Mouse (Mus musculus): ENCODE results near the gene Fst. TPM values are rescaled to one million over a fixed set of nuclear protein-coding genes. Genes with fewer than 3 reads are reported as not detected.

Gene Fst
- polyA plus RNA-seq (2015; fragmentation: Nextera tagmentation; extraction: Ambion mirVana), result 3.6 and 4.3 TPM in 2 replicates

GRCm38 (mm10) chr13:114458886-114459700 lies at the start of gene Fst:
Fst (minus strand) TSS chr13:114458951.
- Histone ChIP-seq H3K4me1 (ENCODE audit: control insufficient read depth, low read depth, low read length) (peaks cover 2% of the 10 kb centered on the region), H3K4me2 (ENCODE audit: low read depth, low read length) (peak within 1 kb of the TSS; percentile 60), H3K9me3 (replicated peaks; ENCODE audit: control insufficient read depth, low read length) (no peaks in the 10 kb centered on the region), H3K36me3 (ENCODE audit: control insufficient read depth, insufficient read depth) (no peaks in the 10 kb centered on the region), H3K27me3 (ENCODE audit: control insufficient read depth, insufficient read depth, low read depth, low read length) (peaks cover 63% of the 10 kb centered on the region), H3K9ac (ENCODE audit: low read depth, low read length) (peak within 1 kb of the TSS; percentile 39), H3K4me3 (ENCODE audit: low read depth, low read length) (peak within 1 kb of the TSS; percentile 62), H3K27ac (ENCODE audit: low read length) (peak within 1 kb of the TSS; percentile 50)
- under 1% methylated on average over 49 of the region's 77 CpGs for WGBS (ENCODE audit: insufficient replicate concordance)
- ATAC-seq (ENCODE audit: low read depth), result peak; percentile 43

GRCm38 (mm10) chr13:114493826-114494225 lies 35.1 kb upstream of the Fst start:
- 37% methylated on average over 3 of the region's 3 CpGs for WGBS (ENCODE audit: insufficient replicate concordance)

GRCm38 (mm10) chr13:114488178-114488577 lies 29.4 kb upstream of the Fst start:
- Histone ChIP-seq H3K27ac (ENCODE audit: low read length) (no peak overlapping the region), H3K27me3 (ENCODE audit: control insufficient read depth, insufficient read depth, low read depth, low read length) (no peaks in the 10 kb centered on the region), H3K4me1 (ENCODE audit: control insufficient read depth, low read depth, low read length) (no peaks in the 10 kb centered on the region), H3K9me3 (replicated peaks; ENCODE audit: control insufficient read depth, low read length) (no peaks in the 10 kb centered on the region), H3K4me2 (ENCODE audit: low read depth, low read length) (no peak overlapping the region), H3K36me3 (ENCODE audit: control insufficient read depth, insufficient read depth) (no peaks in the 10 kb centered on the region), H3K9ac (ENCODE audit: low read depth, low read length) (no peak overlapping the region), H3K4me3 (ENCODE audit: low read depth, low read length) (no peak overlapping the region)
- 64% methylated on average over 7 of the region's 7 CpGs for WGBS (ENCODE audit: insufficient replicate concordance)
- no peak for ATAC-seq (ENCODE audit: low read depth)

More at GRCm38 (mm10) chr13:114493826-114494225, 35.1 kb upstream of the Fst start:
- Histone ChIP-seq H3K4me1 (ENCODE audit: control insufficient read depth, low read depth, low read length) (no peaks in the 10 kb centered on the region), H3K4me3 (ENCODE audit: low read depth, low read length) (no peak overlapping the region), H3K27ac (ENCODE audit: low read length) (no peak overlapping the region), H3K27me3 (ENCODE audit: control insufficient read depth, insufficient read depth, low read depth, low read length) (no peaks in the 10 kb centered on the region), H3K9ac (ENCODE audit: low read depth, low read length) (no peak overlapping the region), H3K36me3 (ENCODE audit: control insufficient read depth, insufficient read depth) (no peaks in the 10 kb centered on the region), H3K9me3 (replicated peaks; ENCODE audit: control insufficient read depth, low read length) (no peaks in the 10 kb centered on the region), H3K4me2 (ENCODE audit: low read depth, low read length) (no peak overlapping the region)
- no peak for ATAC-seq (ENCODE audit: low read depth)

GRCm38 (mm10) chr13:114478329-114478728 lies 19.6 kb upstream of the Fst start:
- H3K36me3 ChIP-seq (ENCODE audit: control insufficient read depth, insufficient read depth), result no peaks in the 10 kb centered on the region
- 75% methylated on average over 4 of the region's 4 CpGs for WGBS (ENCODE audit: insufficient replicate concordance)

GRCm38 (mm10) chr13:114469945-114470344 lies 11.2 kb upstream of the Fst start:
- no peak for ATAC-seq (ENCODE audit: low read depth)
- Histone ChIP-seq H3K4me3 (ENCODE audit: low read depth, low read length) (no peak overlapping the region), H3K4me1 (ENCODE audit: control insufficient read depth, low read depth, low read length) (no peaks in the 10 kb centered on the region), H3K36me3 (ENCODE audit: control insufficient read depth, insufficient read depth) (no peaks in the 10 kb centered on the region), H3K9ac (ENCODE audit: low read depth, low read length) (no peak overlapping the region), H3K27me3 (ENCODE audit: control insufficient read depth, insufficient read depth, low read depth, low read length) (no peaks in the 10 kb centered on the region), H3K9me3 (replicated peaks; ENCODE audit: control insufficient read depth, low read length) (no peaks in the 10 kb centered on the region), H3K4me2 (ENCODE audit: low read depth, low read length) (no peak overlapping the region), H3K27ac (ENCODE audit: low read length) (no peak overlapping the region)
- 66% methylated on average over 3 of the region's 3 CpGs for WGBS (ENCODE audit: insufficient replicate concordance)

More at GRCm38 (mm10) chr13:114478329-114478728, 19.6 kb upstream of the Fst start:
- H3K4me2 ChIP-seq (ENCODE audit: low read depth, low read length), result no peak overlapping the region
- no peak overlapping the region for H3K9ac ChIP-seq (ENCODE audit: low read depth, low read length)
- H3K27ac ChIP-seq (ENCODE audit: low read length), result no peak overlapping the region
- H3K4me1 ChIP-seq (ENCODE audit: control insufficient read depth, low read depth, low read length), result no peaks in the 10 kb centered on the region
- no peak for ATAC-seq (ENCODE audit: low read depth)
- H3K9me3 ChIP-seq (replicated peaks; ENCODE audit: control insufficient read depth, low read length), result no peaks in the 10 kb centered on the region
- H3K4me3 ChIP-seq (ENCODE audit: low read depth, low read length), result no peak overlapping the region
- no peaks in the 10 kb centered on the region for H3K27me3 ChIP-seq (ENCODE audit: control insufficient read depth, insufficient read depth, low read depth, low read length)

GRCm38 (mm10) chr13:114466269-114466919 lies 7.6 kb upstream of the Fst start:
- 68% methylated on average over 6 of the region's 6 CpGs for WGBS (ENCODE audit: insufficient replicate concordance)
- H3K9ac ChIP-seq (ENCODE audit: low read depth, low read length), result no peak overlapping the region
- no peaks in the 10 kb centered on the region for H3K9me3 ChIP-seq (replicated peaks; ENCODE audit: control insufficient read depth, low read length)
- no peaks in the 10 kb centered on the region for H3K27me3 ChIP-seq (ENCODE audit: control insufficient read depth, insufficient read depth, low read depth, low read length)
- no peaks in the 10 kb centered on the region for H3K36me3 ChIP-seq (ENCODE audit: control insufficient read depth, insufficient read depth)
- ATAC-seq (ENCODE audit: low read depth), result no peak
- H3K27ac ChIP-seq (ENCODE audit: low read length), result no peak overlapping the region; the same call in 1 of the 2 replicates
- H3K4me1 ChIP-seq (ENCODE audit: control insufficient read depth, low read depth, low read length), result no peaks in the 10 kb centered on the region
- H3K4me3 ChIP-seq (ENCODE audit: low read depth, low read length), result no peak overlapping the region
- no peak overlapping the region for H3K4me2 ChIP-seq (ENCODE audit: low read depth, low read length)

- H3K4me3 ChIP-seq (ENCODE audit: low read depth, low read length), result no peak overlapping the region
- 22% methylated on average over 1 of the region's 1 CpGs for WGBS (ENCODE audit: insufficient replicate concordance)
- H3K9me3 ChIP-seq (replicated peaks; ENCODE audit: control insufficient read depth, low read length), result no peaks in the 10 kb centered on the region
- 0 out of 2 replicates have a peak, but pooled peaks have one; percentile 49 for ATAC-seq (ENCODE audit: low read depth)
- no peak overlapping the region for H3K9ac ChIP-seq (ENCODE audit: low read depth, low read length)
- H3K27ac ChIP-seq (ENCODE audit: low read length), result no peak overlapping the region
- no peaks in the 10 kb centered on the region for H3K4me1 ChIP-seq (ENCODE audit: control insufficient read depth, low read depth, low read length)
- H3K36me3 ChIP-seq (ENCODE audit: control insufficient read depth, insufficient read depth), result no peaks in the 10 kb centered on the region
- H3K4me2 ChIP-seq (ENCODE audit: low read depth, low read length), result no peak overlapping the region
- peaks cover 6% of the 10 kb centered on the region for H3K27me3 ChIP-seq (ENCODE audit: control insufficient read depth, insufficient read depth, low read depth, low read length)
These were observed 6.6 kb upstream of the Fst start for GRCm38 (mm10) chr13:114465387-114465786.

- Histone ChIP-seq H3K27ac (ENCODE audit: low read length) (no peak overlapping the region), H3K4me3 (ENCODE audit: low read depth, low read length) (no peak overlapping the region), H3K4me2 (ENCODE audit: low read depth, low read length) (no peak overlapping the region), H3K9me3 (replicated peaks; ENCODE audit: control insufficient read depth, low read length) (no peaks in the 10 kb centered on the region), H3K36me3 (ENCODE audit: control insufficient read depth, insufficient read depth) (no peaks in the 10 kb centered on the region), H3K9ac (ENCODE audit: low read depth, low read length) (no peak overlapping the region), H3K27me3 (ENCODE audit: control insufficient read depth, insufficient read depth, low read depth, low read length) (peaks cover 12% of the 10 kb centered on the region), H3K4me1 (ENCODE audit: control insufficient read depth, low read depth, low read length) (no peaks in the 10 kb centered on the region)
- no peak for ATAC-seq (ENCODE audit: low read depth)
- 58% methylated on average over 3 of the region's 3 CpGs for WGBS (ENCODE audit: insufficient replicate concordance)
These were observed 6.1 kb upstream of the Fst start for GRCm38 (mm10) chr13:114464824-114465223.
